Mouse (Mus musculus) inflammation-experienced regulatory T-cells, adult 16 weeks (primary cell): Measurements from ENCODE around the gene Depdc1b. TPM values are rescaled to one million over a fixed set of nuclear protein-coding genes. Genes with fewer than 3 reads are reported as not detected.

Experiments
- polyA plus RNA-seq: library from polyadenylated mRNA; unstranded; fragments of 100-300 nt; shearing (Covaris generic); gene quantifications from one replicate; pipeline ENCODE4 v1.2.1, GENCODE M21; 2017

Gene Depdc1b
- 3.5 TPM for polyA plus RNA-seq

GRCm38 (mm10) chr13:108315702-108316486, at the start of gene Depdc1b:
Depdc1b (plus strand) TSS chr13:108316332.

GRCm38 (mm10) chr13:108449116-108450097, 133.3 kb downstream of the Depdc1b start, which contains the start of gene Pde4d:
Pde4d (plus strand) TSS chr13:108449948.

Other genes with a start within 250 kb of the Depdc1b start
- 22.6 TPM for gene Ndufaf2, start 157.7 kb upstream of the Depdc1b start, polyA plus RNA-seq
- 16.4 TPM for gene Ercc8, start 157.6 kb upstream of the Depdc1b start, polyA plus RNA-seq
- gene Elovl7, start 101.9 kb upstream of the Depdc1b start, polyA plus RNA-seq, result 0.45 TPM
- 4.2 TPM for gene Pde4d, start 133.6 kb downstream of the Depdc1b start, polyA plus RNA-seq